Mouse (Mus musculus) ES-E14 (cell line): ENCODE measurements around the gene Ift140. TPM values are rescaled to one million over a fixed set of nuclear protein-coding genes. Genes with fewer than 3 reads are reported as not detected.
"Not testable (repeated sequence)": the region's sequence is repeated elsewhere in the genome, so short reads cannot be mapped to it uniquely, and the experiment has no call there.

ENCODE experiments used
- DNase-seq: peaks from one replicate; pipeline ENCODE4 v3.0.0-alpha.2; 2013; ENCODE audit warnings: low read depth, low spot score
- H3K27ac ChIP-seq: 2 replicates; pipeline ENCODE4 v1.5.1; 2012; ENCODE audit warnings: low read depth, mild to moderate bottlenecking, low read length, moderate library complexity, mixed read lengths; ENCODE audit not compliant: poor library complexity, insufficient read depth, severe bottlenecking
- H3K36me3 ChIP-seq: 2 replicates; pipeline ENCODE4 v1.6.1; 2012; ENCODE audit warnings: mild to moderate bottlenecking, low read length, moderate library complexity, mixed read lengths; ENCODE audit not compliant: control insufficient read depth, poor library complexity, insufficient read depth, severe bottlenecking
- H3K4me1 ChIP-seq, 2 experiments: fragments of 150-350 bp in 1 of 2; sonication (generic) in 1 of 2; 2 replicates each; pipeline ENCODE4 v1.6.1; 2012; ENCODE audit warnings: low read length in 2 of 2, mild to moderate bottlenecking in 1 of 2, mixed read lengths in 1 of 2; ENCODE audit not compliant: control insufficient read depth in 2 of 2, insufficient read depth in 2 of 2, poor library complexity in 1 of 2
- H3K4me3 ChIP-seq, 2 experiments: fragments of 150-350 bp in 1 of 2; sonication (generic) in 1 of 2; 2 replicates each; pipeline ENCODE4 v1.5.1; 2012; ENCODE audit warnings: low read length in 2 of 2, low read depth in 1 of 2, mild to moderate bottlenecking in 1 of 2, mixed read lengths in 1 of 2; ENCODE audit not compliant: insufficient read depth in 1 of 2, poor library complexity in 1 of 2, severe bottlenecking in 1 of 2
- H3K9ac ChIP-seq: 2 replicates; pipeline ENCODE4 v1.6.1; 2012; ENCODE audit warnings: low read depth, mild to moderate bottlenecking, low read length, mixed read lengths; ENCODE audit not compliant: poor library complexity, insufficient read depth, severe bottlenecking
- H3K9me3 ChIP-seq: fragments of 150-350 bp; sonication (generic); 2 replicates; pipeline ENCODE4 v1.6.1; 2012; ENCODE audit warnings: low read depth, mild to moderate bottlenecking, low read length; ENCODE audit not compliant: control insufficient read depth, insufficient read depth
- CHD2 ChIP-seq: IDR thresholded peaks from 2 replicates; pipeline ENCODE4 v1.6.1; 2014; ENCODE audit warnings: mild to moderate bottlenecking, low read depth, low read length, inconsistent platforms
- HCFC1 ChIP-seq: IDR thresholded peaks from 2 replicates; pipeline ENCODE4 v1.6.1; 2012; ENCODE audit warnings: low read length, inconsistent platforms, borderline replicate concordance; ENCODE audit not compliant: insufficient read depth
- MAFK ChIP-seq: IDR thresholded peaks from 2 replicates; pipeline ENCODE4 v1.6.1; 2014; ENCODE audit warnings: mild to moderate bottlenecking, low read depth, low read length, inconsistent platforms; ENCODE audit not compliant: insufficient read depth
- ZC3H11A ChIP-seq: IDR thresholded peaks from 2 replicates; pipeline ENCODE4 v1.6.1; 2012; ENCODE audit warnings: low read depth, mild to moderate bottlenecking, inconsistent platforms, low read length, borderline replicate concordance
- ZNF384 ChIP-seq: IDR thresholded peaks from 2 replicates; pipeline ENCODE4 v1.6.1; 2012; ENCODE audit warnings: low read depth, low read length, inconsistent platforms
- in situ Hi-C, 2 experiments: fragments of 600-800 bp; cut with MboI; formaldehyde crosslinking; loops; one replicate each; pipeline ENCODE4 v1.15.1; 2025; ENCODE audit warnings: low sequenced_read_pairs in 2 of 2, inconsistent platforms in 1 of 2; ENCODE audit not compliant: unreplicated experiment in 2 of 2
- total RNA-seq: library from RNA; depleted of rRNA; stranded (reverse); fragments of 300-350 nt; gene quantifications from 2 replicates; pipeline ENCODE4 v1.2.3, GENCODE M21; 2012

The Ift140 gene
- total RNA-seq, 1 experiment, result 8.1 TPM

GRCm38 (mm10) chr17:25115664-25116432, 100.0 kb downstream of the Ift140 start, which contains the start of gene Telo2:
TSS of gene Telo2 (minus strand) at chr17:25115967.
- in situ Hi-C loops, result no loop called here
- peaks cover 12% of the 10 kb centered on the region; the same call in 1 of the 2 replicates for H3K36me3 ChIP-seq
- peaks cover 2 to 7% of the 10 kb centered on the region in 2 experiments; a peak in 3 of 4 replicates for H3K4me1 ChIP-seq
- peak within 1 kb of the TSS; percentile 89 for H3K9ac ChIP-seq
- no peaks in the 10 kb centered on the region for H3K9me3 ChIP-seq
- H3K27ac ChIP-seq, result no peak within 1 kb of the TSS; the same call in 1 of the 2 replicates
- DNase-seq, result peak; percentile 79
- TF ChIP-seq ZNF384, result no peak
- no peak for TF ChIP-seq CHD2
- peak; percentile 31; the same call in 1 of the 2 replicates for TF ChIP-seq HCFC1
- peak; percentile 98 for TF ChIP-seq ZC3H11A
- TF ChIP-seq MAFK, result no peak
- H3K4me3 ChIP-seq, result peak within 1 kb of the TSS; percentile 72 to 75

GRCm38 (mm10) chr17:25117263-25117662, 101.4 kb downstream of the Ift140 start:
- no peaks in the 10 kb centered on the region for H3K9me3 ChIP-seq
- H3K36me3 ChIP-seq, result peaks cover 9% of the 10 kb centered on the region; the same call in 1 of the 2 replicates
- H3K4me3 ChIP-seq, result no peak overlapping the region
- TF ChIP-seq ZC3H11A (peak; percentile 73), HCFC1 (no peak)
- H3K9ac ChIP-seq, result no peak overlapping the region
- H3K27ac ChIP-seq, result no peak overlapping the region
- peak; percentile 59 for DNase-seq
- H3K4me1 ChIP-seq, result peaks cover 2 to 7% of the 10 kb centered on the region in 2 experiments; a peak in 3 of 4 replicates
- in situ Hi-C loops, result no loop called here

- H3K27ac ChIP-seq, result no peak within 1 kb of the TSS
- H3K9ac ChIP-seq, result no peak within 1 kb of the TSS
- in situ Hi-C loops, result no loop called here
- H3K4me1 ChIP-seq, result peaks cover 0 to 2% of the 10 kb centered on the region in 2 experiments; a peak in 1 of 4 replicates
- H3K9me3 ChIP-seq, result no peaks in the 10 kb centered on the region
- no peak within 1 kb of the TSS for H3K4me3 ChIP-seq
- H3K36me3 ChIP-seq, result no peaks in the 10 kb centered on the region
- TF ChIP-seq CHD2 (no peak), ZNF384 (no peak)
- DNase-seq, result no peak
Observed at GRCm38 (mm10) chr17:25120406-25120805, 104.5 kb downstream of the Ift140 start, which contains the start of gene Ptx4. TSS of gene Ptx4 (plus strand) at chr17:25120760.

GRCm38 (mm10) chr17:25123979-25124378, 108.1 kb downstream of the Ift140 start:
- no peaks in the 10 kb centered on the region for H3K9me3 ChIP-seq
- in situ Hi-C loops, result no loop called here
- no peak overlapping the region for H3K4me3 ChIP-seq
- peaks cover 0 to 2% of the 10 kb centered on the region in 2 experiments; a peak in 1 of 4 replicates for H3K4me1 ChIP-seq
- DNase-seq, result peak; percentile 48
- TF ChIP-seq ZC3H11A (no peak), CHD2 (no peak), ZNF384 (no peak), HCFC1 (no peak), MAFK (no peak)
- no peak overlapping the region for H3K27ac ChIP-seq
- no peaks in the 10 kb centered on the region for H3K36me3 ChIP-seq
- no peak overlapping the region for H3K9ac ChIP-seq

- H3K9me3 ChIP-seq, DNase-seq, H3K4me3 ChIP-seq, H3K36me3 ChIP-seq, H3K27ac ChIP-seq, H3K4me1 ChIP-seq, H3K9ac ChIP-seq, in situ Hi-C loops: not testable (repeated sequence)
Observed at GRCm38 (mm10) chr17:25125442-25126060, 109.7 kb downstream of the Ift140 start.
